Mouse (Mus musculus) Muller cell, postnatal 12 days (primary cell): ENCODE data around the gene Pcnx2.

ENCODE experiments used
- DNase-seq: peaks from one replicate; pipeline ENCODE4 v3.0.0-alpha.2; 2015; ENCODE audit errors: inconsistent ontology term

Gene Pcnx2

GRCm38 (mm10) chr8:125897868-125898788, at the start of gene Pcnx2:
TSS of gene Pcnx2 (minus strand) at chr8:125898317.
- no peak for DNase-seq

- no peak for DNase-seq
These were observed 46.4 kb upstream of the Pcnx2 start for GRCm38 (mm10) chr8:125944511-125944910.

GRCm38 (mm10) chr8:125935649-125936048, 37.5 kb upstream of the Pcnx2 start:
- DNase-seq, result no peak

- no peak for DNase-seq
These were observed 33.7 kb upstream of the Pcnx2 start for GRCm38 (mm10) chr8:125931822-125932221.

GRCm38 (mm10) chr8:125930276-125931046, 32.3 kb upstream of the Pcnx2 start:
- no peak for DNase-seq

GRCm38 (mm10) chr8:125926636-125927035, 28.5 kb upstream of the Pcnx2 start:
- no peak for DNase-seq

- no peak for DNase-seq
These were observed 24.2 kb upstream of the Pcnx2 start for GRCm38 (mm10) chr8:125922333-125922732.

- DNase-seq, result no peak
These were observed 22.6 kb upstream of the Pcnx2 start for GRCm38 (mm10) chr8:125920761-125921160.

- DNase-seq, result peak; percentile 97
These were observed 22.2 kb upstream of the Pcnx2 start for GRCm38 (mm10) chr8:125920281-125920680.

GRCm38 (mm10) chr8:125919560-125919959, 21.4 kb upstream of the Pcnx2 start:
- no peak for DNase-seq

- DNase-seq, result no peak
These were observed 20.6 kb upstream of the Pcnx2 start for GRCm38 (mm10) chr8:125918719-125919118.

- no peak for DNase-seq
These were observed 18.9 kb upstream of the Pcnx2 start for GRCm38 (mm10) chr8:125917013-125917412.

- DNase-seq, result no peak
These were observed 16.3 kb upstream of the Pcnx2 start for GRCm38 (mm10) chr8:125914386-125914785.

- no peak for DNase-seq
These were observed 15.1 kb upstream of the Pcnx2 start for GRCm38 (mm10) chr8:125913206-125913605.

- DNase-seq, result no peak
These were observed 13.1 kb upstream of the Pcnx2 start for GRCm38 (mm10) chr8:125911229-125911580.

- peak; percentile 53 for DNase-seq
These were observed 12.5 kb upstream of the Pcnx2 start, which contains the start of gene Map3k21 for GRCm38 (mm10) chr8:125910365-125911228. TSS of gene Map3k21 (plus strand) at chr8:125910450.

- DNase-seq, result peak; percentile 72
These were observed 11.7 kb upstream of the Pcnx2 start for GRCm38 (mm10) chr8:125909661-125910364.

- DNase-seq, result no peak
These were observed 9.2 kb upstream of the Pcnx2 start for GRCm38 (mm10) chr8:125907311-125907710.

GRCm38 (mm10) chr8:125905341-125905740, 7.2 kb upstream of the Pcnx2 start:
- no peak for DNase-seq

GRCm38 (mm10) chr8:125902521-125902920, 4.4 kb upstream of the Pcnx2 start:
- no peak for DNase-seq

GRCm38 (mm10) chr8:125901167-125901566, 3.0 kb upstream of the Pcnx2 start:
- no peak for DNase-seq
